Mouse (Mus musculus): Measurements from ENCODE around the gene Pgm2l1. TPM values are rescaled to one million over a fixed set of nuclear protein-coding genes. Genes with fewer than 3 reads are reported as not detected.

The Pgm2l1 gene
- polyA plus RNA-seq, 2 experiments = 3.2 to 5.1 TPM

DNA sequence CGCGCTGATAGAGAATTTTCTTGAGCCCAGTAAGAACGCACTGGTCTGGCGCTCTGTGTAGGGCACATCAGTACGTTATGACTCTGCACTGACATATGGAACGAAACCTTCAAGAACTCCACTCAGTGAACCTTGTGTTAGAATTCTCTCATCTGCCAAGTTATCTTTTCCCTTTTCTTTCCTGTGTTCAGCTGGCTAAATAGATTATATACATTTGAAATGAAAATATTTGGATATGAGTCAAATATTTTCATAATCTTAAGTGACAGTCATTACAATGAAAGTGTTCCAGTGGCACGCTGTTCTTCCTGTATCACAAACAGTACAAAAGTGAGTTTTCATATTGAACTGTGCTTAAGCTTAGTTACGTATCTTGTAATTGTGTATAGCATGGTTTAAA lies 45.2 kb downstream of the Pgm2l1 start:
- H3K4me3 ChIP-seq (replicated peaks; ENCODE audit: low read length) = no peak overlapping the region
- H3K9ac ChIP-seq (ENCODE audit: low read depth, low read length, severe bottlenecking) = no peak overlapping the region
- ATAC-seq (ENCODE audit: low FRiP score, low read depth) (no peak), DNase-seq (ENCODE audit: low spot score) (no peak)
- no peaks in the 10 kb centered on the region for H3K27me3 ChIP-seq (ENCODE audit: control insufficient read depth, insufficient read depth, low read length)
- H3K9me3 ChIP-seq (ENCODE audit: control insufficient read depth, low read length) = no peaks in the 10 kb centered on the region
- no peak overlapping the region for H3K27ac ChIP-seq (replicated peaks; ENCODE audit: low read depth, low read length)
- WGBS = 95% methylated on average over 8 of the region's 8 CpGs
- TF ChIP-seq POLR2A (IDR thresholded peaks at IDR 0.05; ENCODE audit: borderline replicate concordance, extremely low read depth, insufficient read depth, insufficient read length) = no peak
- H3K4me1 ChIP-seq (ENCODE audit: control insufficient read depth, insufficient read depth, low read length) = no peaks in the 10 kb centered on the region
- H3K36me3 ChIP-seq (ENCODE audit: control insufficient read depth, insufficient read depth, low read length) = peaks cover 12% of the 10 kb centered on the region; the same call in 1 of the 2 replicates
- H3K4me2 ChIP-seq (replicated peaks; ENCODE audit: low read depth, low read length, severe bottlenecking) = no peak overlapping the region

DNA sequence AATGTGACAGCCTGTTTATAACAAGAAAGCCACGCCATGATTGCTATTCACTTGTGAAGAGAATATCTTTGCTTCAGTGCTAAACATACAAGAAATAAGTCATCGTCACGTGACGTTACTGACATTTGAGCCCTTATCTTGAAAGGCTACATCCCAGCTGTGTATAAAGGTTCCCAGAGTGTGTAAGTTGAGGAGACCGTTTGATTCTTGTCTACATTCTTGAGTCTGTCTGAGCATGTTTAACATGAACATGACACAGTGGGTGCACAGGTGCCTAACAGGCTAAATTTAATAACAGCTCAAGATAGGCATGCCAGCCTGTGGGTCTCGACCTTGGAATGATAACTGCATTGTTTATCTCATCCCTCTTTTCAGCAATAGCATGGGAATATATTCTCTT lies 47.3 kb downstream of the Pgm2l1 start:
- no peak for TF ChIP-seq POLR2A (IDR thresholded peaks at IDR 0.05; ENCODE audit: borderline replicate concordance, extremely low read depth, insufficient read depth, insufficient read length)
- Histone ChIP-seq H3K9ac (ENCODE audit: low read depth, low read length, severe bottlenecking) (no peak overlapping the region), H3K4me3 (replicated peaks; ENCODE audit: low read length) (no peak overlapping the region), H3K4me2 (replicated peaks; ENCODE audit: low read depth, low read length, severe bottlenecking) (no peak overlapping the region), H3K27ac (replicated peaks; ENCODE audit: low read depth, low read length) (no peak overlapping the region), H3K9me3 (ENCODE audit: control insufficient read depth, low read length) (no peaks in the 10 kb centered on the region), H3K27me3 (ENCODE audit: control insufficient read depth, insufficient read depth, low read length) (no peaks in the 10 kb centered on the region), H3K4me1 (ENCODE audit: control insufficient read depth, insufficient read depth, low read length) (no peaks in the 10 kb centered on the region), H3K36me3 (ENCODE audit: control insufficient read depth, insufficient read depth, low read length) (peaks cover 4% of the 10 kb centered on the region; the same call in 1 of the 2 replicates)
- ATAC-seq (ENCODE audit: low FRiP score, low read depth) = 0 out of 2 replicates have a peak, but pooled peaks have one; percentile 53
- 73% methylated on average over 6 of the region's 6 CpGs for WGBS
- peak; percentile 4 for DNase-seq (ENCODE audit: low spot score)

DNA sequence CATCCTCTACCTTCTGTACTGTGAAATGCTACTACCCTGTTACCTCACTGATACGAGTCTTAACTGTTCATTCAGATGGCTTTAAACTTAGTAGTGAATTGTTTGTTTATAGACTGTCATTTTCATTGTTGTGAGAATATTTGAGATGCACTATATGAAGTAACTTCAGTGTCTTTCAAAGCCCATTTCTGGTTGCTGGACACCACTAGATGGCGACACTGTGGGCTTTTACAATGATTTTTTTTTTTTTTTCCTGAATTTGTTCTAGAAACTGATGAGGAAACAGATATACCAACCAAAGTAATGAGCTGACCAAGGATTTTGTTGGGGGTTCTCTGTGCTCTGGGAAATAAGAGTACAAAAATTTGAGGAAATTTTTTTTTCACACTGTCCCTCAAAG lies 49.2 kb downstream of the Pgm2l1 start:
- 45% methylated on average over 2 of the region's 2 CpGs for WGBS
- H3K4me3 ChIP-seq (replicated peaks; ENCODE audit: low read length) = no peak overlapping the region
- DNase-seq (ENCODE audit: low spot score) (peak; percentile 47), ATAC-seq (ENCODE audit: low FRiP score, low read depth) (no peak)
- no peak for TF ChIP-seq POLR2A (IDR thresholded peaks at IDR 0.05; ENCODE audit: borderline replicate concordance, extremely low read depth, insufficient read depth, insufficient read length)
- no peaks in the 10 kb centered on the region for H3K9me3 ChIP-seq (ENCODE audit: control insufficient read depth, low read length)
- H3K9ac ChIP-seq (ENCODE audit: low read depth, low read length, severe bottlenecking) = no peak overlapping the region
- H3K27ac ChIP-seq (replicated peaks; ENCODE audit: low read depth, low read length) = no peak overlapping the region
- H3K4me1 ChIP-seq (ENCODE audit: control insufficient read depth, insufficient read depth, low read length) = no peaks in the 10 kb centered on the region
- no peaks in the 10 kb centered on the region for H3K27me3 ChIP-seq (ENCODE audit: control insufficient read depth, insufficient read depth, low read length)
- no peak overlapping the region for H3K4me2 ChIP-seq (replicated peaks; ENCODE audit: low read depth, low read length, severe bottlenecking)
- H3K36me3 ChIP-seq (ENCODE audit: control insufficient read depth, insufficient read depth, low read length) = no peaks in the 10 kb centered on the region

DNA sequence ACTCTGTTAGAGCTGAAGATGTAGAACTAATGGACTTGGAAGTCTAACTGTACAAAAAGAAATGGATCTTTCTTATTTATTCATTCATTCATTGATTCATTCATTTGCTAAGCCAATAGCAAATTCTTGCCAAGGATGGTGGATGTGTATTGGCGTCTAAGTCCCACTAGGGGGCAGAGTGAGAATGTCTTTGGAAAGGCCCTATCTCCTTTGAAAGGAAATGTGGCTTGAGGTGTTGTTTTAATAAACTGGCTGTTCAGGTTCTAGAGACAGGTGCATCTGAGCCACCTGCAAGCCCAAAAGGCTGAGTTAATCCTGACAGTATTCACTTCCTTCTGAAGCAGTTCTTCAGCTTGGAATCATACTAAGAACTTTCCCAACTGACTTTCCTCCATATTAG lies 52.6 kb downstream of the Pgm2l1 start:
- Histone ChIP-seq H3K4me3 (replicated peaks; ENCODE audit: low read length) (no peak overlapping the region), H3K4me2 (replicated peaks; ENCODE audit: low read depth, low read length, severe bottlenecking) (no peak overlapping the region), H3K27ac (replicated peaks; ENCODE audit: low read depth, low read length) (no peak overlapping the region), H3K9ac (ENCODE audit: low read depth, low read length, severe bottlenecking) (no peak overlapping the region), H3K9me3 (ENCODE audit: control insufficient read depth, low read length) (no peaks in the 10 kb centered on the region), H3K4me1 (ENCODE audit: control insufficient read depth, insufficient read depth, low read length) (no peaks in the 10 kb centered on the region; the same call in none of the 2 replicates), H3K27me3 (ENCODE audit: control insufficient read depth, insufficient read depth, low read length) (no peaks in the 10 kb centered on the region), H3K36me3 (ENCODE audit: control insufficient read depth, insufficient read depth, low read length) (no peaks in the 10 kb centered on the region)
- 3% methylated on average over 1 of the region's 1 CpGs for WGBS
- ATAC-seq (ENCODE audit: low FRiP score, low read depth) (no peak), DNase-seq (ENCODE audit: low spot score) (peak; percentile 84)
- no peak for TF ChIP-seq POLR2A (IDR thresholded peaks at IDR 0.05; ENCODE audit: borderline replicate concordance, extremely low read depth, insufficient read depth, insufficient read length)

DNA sequence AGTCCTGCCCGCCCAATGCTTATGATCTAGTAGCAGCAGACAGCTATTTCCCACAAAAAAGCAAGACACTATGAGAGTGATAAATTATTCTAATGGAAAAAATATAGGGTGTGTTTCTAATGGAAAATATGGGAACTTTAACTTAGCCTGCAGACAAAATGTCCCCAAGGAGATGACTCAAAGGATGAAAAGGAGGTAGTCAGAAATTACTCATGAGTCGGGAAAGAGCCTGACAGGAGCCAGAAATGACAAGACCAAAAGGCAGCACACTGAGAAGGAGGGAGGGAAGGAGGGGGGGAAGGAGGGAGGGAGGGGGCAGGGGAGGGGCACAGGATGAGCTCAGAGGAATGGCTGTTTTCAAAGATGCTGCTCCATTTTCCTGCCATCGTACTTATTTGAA lies 54.4 kb downstream of the Pgm2l1 start:
- WGBS = 57% methylated on average over 3 of the region's 3 CpGs
- Histone ChIP-seq H3K4me3 (replicated peaks; ENCODE audit: low read length) (no peak overlapping the region), H3K36me3 (ENCODE audit: control insufficient read depth, insufficient read depth, low read length) (no peaks in the 10 kb centered on the region), H3K9me3 (ENCODE audit: control insufficient read depth, low read length) (no peaks in the 10 kb centered on the region), H3K27ac (replicated peaks; ENCODE audit: low read depth, low read length) (no peak overlapping the region), H3K27me3 (ENCODE audit: control insufficient read depth, insufficient read depth, low read length) (no peaks in the 10 kb centered on the region), H3K4me2 (replicated peaks; ENCODE audit: low read depth, low read length, severe bottlenecking) (no peak overlapping the region), H3K9ac (ENCODE audit: low read depth, low read length, severe bottlenecking) (no peak overlapping the region), H3K4me1 (ENCODE audit: control insufficient read depth, insufficient read depth, low read length) (peaks cover 10% of the 10 kb centered on the region)
- no peak for TF ChIP-seq POLR2A (IDR thresholded peaks at IDR 0.05; ENCODE audit: borderline replicate concordance, extremely low read depth, insufficient read depth, insufficient read length)
- ATAC-seq (ENCODE audit: low FRiP score, low read depth) = no peak
- no peak for DNase-seq (ENCODE audit: low spot score)

DNA sequence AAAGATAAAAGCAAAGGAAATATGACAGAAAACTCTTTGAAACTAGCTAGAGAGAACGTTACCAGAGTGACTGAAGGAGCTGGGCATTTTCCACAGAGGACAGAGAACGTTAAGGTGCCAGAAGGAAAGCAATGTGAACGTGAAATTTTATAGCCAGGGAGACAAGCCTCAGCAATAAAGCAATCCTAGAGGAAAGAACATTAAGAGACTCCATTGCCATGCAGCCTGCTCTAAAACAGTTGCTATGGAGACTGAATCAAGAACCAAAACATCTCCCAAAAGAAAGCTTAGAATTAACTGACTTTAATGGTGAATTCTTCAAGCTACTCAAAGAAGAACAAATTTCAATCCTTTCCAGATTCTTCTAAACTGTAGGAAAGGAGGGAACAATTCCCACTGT lies 56.1 kb downstream of the Pgm2l1 start:
- Histone ChIP-seq H3K36me3 (ENCODE audit: control insufficient read depth, insufficient read depth, low read length) (no peaks in the 10 kb centered on the region), H3K4me3 (replicated peaks; ENCODE audit: low read length) (no peak overlapping the region), H3K9me3 (ENCODE audit: control insufficient read depth, low read length) (no peaks in the 10 kb centered on the region), H3K27me3 (ENCODE audit: control insufficient read depth, insufficient read depth, low read length) (no peaks in the 10 kb centered on the region), H3K4me2 (replicated peaks; ENCODE audit: low read depth, low read length, severe bottlenecking) (no peak overlapping the region), H3K27ac (replicated peaks; ENCODE audit: low read depth, low read length) (no peak overlapping the region), H3K4me1 (ENCODE audit: control insufficient read depth, insufficient read depth, low read length) (peaks cover 25% of the 10 kb centered on the region), H3K9ac (ENCODE audit: low read depth, low read length, severe bottlenecking) (no peak overlapping the region)
- WGBS = 14% methylated on average over 3 of the region's 3 CpGs
- ATAC-seq (ENCODE audit: low FRiP score, low read depth) (no peak), DNase-seq (ENCODE audit: low spot score) (peak; percentile 5)
- TF ChIP-seq POLR2A (IDR thresholded peaks at IDR 0.05; ENCODE audit: borderline replicate concordance, extremely low read depth, insufficient read depth, insufficient read length) = no peak
